Mouse (Mus musculus): ENCODE data around the gene Acp7. TPM values are rescaled to one million over a fixed set of nuclear protein-coding genes. Genes with fewer than 3 reads are reported as not detected.

Acp7 gene
- total RNA-seq, 2 experiments from 2014 or later: not detected

DNA sequence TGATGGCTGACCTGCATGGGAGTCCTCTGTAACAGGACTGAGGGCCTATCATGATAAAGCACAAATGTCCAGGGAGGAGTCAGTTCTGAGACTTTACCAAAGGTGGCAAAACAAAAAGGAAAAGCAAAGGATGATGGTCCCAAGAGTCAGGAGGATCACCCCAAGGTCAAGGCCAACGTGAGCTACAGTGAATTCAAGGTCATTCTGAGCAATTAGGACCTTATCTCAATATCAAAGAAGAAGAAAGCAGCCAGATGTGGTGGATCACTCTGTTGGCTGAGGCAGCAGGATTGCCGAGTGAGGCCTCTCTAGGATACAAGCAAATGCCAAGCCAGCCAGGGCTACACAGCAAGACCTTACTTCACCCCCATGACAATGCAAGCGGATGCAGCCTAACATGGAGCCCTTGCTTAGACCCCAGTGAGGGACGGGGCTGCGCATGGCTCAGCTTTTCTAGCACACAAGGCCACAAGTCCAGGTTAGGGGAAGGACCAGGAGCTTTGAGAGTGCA is 52.5 kb downstream of the Acp7 start:
- intact Hi-C loops (cut with DNase I): no loop called here
- DNase-seq: no peak

DNA sequence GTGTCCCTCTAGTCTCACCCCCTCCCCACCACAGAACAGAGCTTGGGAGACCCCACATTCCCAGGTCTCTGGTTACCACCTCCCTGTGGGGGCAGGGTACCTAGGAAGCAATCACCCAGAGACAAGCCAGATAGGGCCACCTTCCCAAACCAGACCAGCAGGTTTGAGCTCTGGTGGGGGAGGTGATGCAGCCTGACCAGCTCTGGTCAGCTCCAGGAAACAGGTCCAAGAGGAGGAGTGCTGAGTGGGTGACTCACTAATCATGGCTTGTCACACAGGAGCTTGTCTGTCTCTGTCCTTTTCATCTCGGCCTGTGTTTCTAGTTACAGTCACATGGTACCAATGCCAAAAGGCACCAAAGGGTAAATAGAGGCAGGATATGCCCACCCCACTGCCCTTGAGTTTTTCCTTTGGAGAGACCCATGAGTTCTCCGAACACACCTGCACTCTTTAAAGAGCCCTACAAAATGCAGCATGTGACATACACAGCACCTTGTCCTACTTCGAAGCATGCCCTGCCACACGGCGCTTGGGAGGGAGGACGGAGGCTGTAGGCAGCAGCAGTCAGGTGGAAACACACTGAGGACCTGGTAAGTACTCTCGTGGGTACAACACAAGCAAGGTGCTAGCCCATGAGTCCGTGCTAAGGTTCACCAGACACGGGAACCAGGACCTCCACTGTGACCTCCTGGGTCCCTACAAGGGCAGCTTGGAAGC is 53.1 kb downstream of the Acp7 start:
- intact Hi-C loops (cut with DNase I): no loop called here
- DNase-seq: no peak

DNA sequence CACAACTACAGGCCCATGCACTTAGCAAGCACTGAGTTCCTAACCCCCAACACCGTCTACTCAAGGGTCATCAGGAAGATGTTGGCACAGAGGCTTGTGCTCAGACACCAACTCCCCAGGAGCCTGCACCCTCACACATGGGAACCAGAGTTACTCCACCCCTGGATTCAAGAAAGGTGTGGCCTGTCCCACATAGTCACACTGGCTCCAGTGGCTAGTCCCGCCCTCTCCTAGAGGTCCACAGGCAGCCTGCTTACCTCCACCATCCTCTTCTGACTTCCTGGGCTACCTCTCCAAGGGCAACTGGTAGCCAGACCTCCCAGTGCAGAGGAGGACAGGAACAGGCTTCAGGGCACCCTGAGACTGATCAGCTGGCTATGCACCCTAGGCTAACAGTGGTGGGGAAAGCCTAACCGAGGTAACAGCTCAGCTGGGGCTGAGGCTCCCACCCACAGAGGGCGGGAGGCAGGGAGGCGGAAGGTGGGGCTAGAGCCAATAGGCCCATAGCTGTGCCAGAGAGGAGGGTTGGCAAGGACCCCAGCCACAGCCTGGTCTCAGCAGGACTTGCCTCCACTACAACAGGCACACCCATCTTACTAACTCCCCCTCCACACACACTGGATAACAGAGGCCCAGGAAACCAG is 54.7 kb downstream of the Acp7 start:
- peak; percentile 56 to 67 for DNase-seq
- intact Hi-C loops (cut with DNase I): no loop called here

DNA sequence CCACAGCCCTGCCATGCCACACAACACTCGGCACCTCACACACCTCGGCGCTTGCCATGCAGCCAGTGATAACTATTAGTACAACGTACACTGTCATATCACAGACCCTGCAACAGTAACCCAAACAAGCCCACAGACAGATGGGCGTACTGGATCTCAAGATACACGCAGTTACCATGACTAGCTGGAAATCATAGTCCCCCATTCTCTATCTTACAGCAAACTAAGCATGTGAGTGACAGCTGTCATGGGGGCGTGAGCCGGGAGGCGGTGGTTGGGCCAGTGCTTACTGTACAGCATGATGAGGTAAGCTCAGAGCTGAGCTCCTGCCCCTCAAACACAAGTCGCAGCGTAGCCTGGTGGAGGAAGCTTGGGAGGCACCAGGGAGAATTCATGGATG is 55.5 kb downstream of the Acp7 start:
- no peak for DNase-seq

DNA sequence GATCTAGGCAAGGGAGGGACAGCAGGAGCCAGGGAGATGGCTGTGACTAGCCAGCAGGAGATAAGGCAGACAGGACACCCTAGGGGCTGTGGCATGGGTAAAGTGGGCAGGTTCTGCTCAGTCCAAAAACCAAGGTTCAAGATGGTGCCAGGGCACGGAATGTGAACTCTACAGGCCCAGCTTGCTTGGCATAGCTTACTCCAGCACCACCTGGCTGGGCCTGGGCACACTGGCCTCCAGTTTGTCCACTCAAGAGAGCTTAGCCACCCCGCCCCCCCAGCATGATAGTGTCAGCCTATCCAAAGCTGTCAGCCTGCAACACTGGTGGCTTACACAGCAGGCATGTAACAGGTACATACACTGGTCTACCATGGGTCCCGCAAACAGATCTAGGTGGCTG is 57.9 kb downstream of the Acp7 start:
- intact Hi-C loops (cut with DNase I): no loop called here

More for the DNA sequence above, 55.5 kb downstream of the Acp7 start:
- intact Hi-C loops (cut with DNase I): no loop called here

DNA sequence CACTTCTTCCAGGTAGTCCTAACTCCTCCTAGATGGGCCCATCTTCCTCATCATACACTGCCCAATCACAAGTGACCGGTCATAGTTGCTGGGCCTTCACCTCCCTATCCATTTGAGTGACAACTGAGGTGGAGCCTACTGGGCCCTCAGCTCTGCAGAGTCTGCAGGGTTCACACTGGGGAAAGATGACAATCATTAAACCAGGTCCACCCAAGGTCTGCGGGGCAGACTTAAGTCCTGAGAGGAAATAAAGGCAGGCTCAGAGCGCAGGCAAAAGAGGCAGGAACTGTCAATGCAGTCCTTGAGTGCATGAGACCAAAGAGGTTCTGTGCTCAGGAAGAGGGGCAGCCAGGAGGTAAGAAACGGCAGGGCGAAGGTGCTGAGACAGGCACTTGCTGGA is 58.4 kb downstream of the Acp7 start:
- no peak for DNase-seq
- intact Hi-C loops (cut with DNase I): no loop called here

More for the DNA sequence above, 57.9 kb downstream of the Acp7 start:
- DNase-seq: no peak

DNA sequence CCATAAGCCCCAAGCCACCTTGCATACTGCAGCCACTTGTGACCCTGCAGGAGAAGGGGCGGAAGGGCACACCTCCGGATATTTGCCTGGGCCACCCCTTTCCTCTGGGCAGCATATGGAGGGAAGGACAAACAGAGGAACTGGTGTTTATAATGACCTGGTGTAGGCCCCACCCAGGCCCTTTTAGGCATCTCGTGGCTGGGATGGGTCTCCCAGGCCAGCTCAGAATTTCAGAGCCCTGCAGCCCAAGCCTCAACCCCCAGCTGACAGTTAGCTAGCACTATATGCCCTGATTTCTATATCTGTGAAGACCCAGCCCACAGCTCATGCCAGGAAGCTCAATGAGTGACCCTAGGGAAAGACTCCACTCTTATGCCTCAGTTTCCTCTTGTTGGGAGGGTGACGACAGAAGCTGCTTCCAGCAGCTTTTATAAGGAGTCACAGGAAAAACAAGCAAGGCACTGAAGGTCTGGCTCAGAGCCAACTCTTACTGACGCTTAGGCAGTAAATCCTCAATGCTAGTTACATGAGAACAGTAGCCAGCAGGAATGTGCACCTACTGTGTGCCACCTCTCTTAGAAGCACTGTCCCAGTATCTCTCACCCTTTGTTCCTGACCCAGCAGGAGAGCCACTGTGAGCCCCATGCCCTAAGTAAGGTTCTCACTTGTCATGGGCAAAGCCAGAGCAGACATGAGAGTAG is 60.0 kb downstream of the Acp7 start:
- DNase-seq: no peak
- intact Hi-C loops (cut with DNase I): loop anchor here (2.0 kb wide), 1 partner anchor 16 kb away; no protein-coding TSS in a partner anchor

DNA sequence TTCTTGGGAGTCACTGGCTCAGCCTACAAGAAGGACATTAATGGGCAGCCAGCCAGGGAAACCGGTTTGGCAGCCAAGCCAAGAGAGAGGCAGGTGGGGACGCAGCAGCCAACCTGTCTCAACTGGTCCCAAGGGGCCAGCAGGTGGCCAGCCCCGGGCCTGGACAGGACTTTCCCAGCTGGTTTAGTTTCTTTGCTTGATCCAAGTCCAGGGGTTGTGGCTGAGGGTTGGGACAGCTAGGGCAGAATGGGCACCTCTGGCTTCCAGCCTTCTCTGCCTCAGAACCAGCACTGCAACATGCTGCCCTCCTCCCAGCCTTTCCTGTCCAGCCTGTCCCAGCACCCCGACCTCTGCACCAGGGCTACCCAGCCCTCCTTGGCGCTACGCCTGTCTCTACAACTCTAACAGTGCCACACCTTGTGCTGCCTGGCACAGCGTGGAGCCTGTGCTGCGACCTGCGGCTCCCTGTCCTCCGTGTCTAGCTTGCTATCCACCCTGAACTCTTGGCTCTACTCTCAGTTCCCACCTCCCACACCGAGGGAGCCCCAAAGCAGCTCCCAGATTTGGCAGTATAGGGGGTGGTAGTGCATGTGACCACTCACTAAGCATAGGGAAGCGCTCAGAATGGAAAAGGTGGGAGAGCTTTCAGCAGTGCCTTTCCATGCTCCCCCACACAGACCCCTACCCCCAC is 60.7 kb downstream of the Acp7 start:
- intact Hi-C loops (cut with DNase I): loop anchor here (2.0 kb wide), 1 partner anchor 16 kb away; no protein-coding TSS in a partner anchor
- DNase-seq: peak in 1 of 2 experiments; percentile 45

DNA sequence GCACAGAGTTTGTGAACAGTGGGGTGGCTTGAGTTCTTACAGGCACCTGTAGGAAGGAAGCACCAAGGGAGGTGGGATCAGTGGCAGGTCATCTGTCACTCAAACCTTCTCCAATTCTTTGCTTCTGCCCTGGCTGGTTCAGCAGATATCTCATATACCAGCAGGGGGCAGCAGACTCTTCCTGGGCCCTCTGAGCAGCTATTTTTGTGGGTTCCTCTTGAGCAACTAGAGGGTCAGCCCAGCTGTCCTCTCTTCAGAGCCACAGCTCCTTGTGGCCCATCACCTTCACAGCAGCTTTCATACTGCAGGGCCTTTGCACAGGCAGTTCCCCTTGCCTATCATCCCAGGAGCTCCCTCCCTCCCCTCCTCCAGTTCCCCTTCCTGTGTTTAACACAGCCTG is 62.9 kb downstream of the Acp7 start:
- intact Hi-C loops (cut with DNase I): loop anchor here (1.0 to 5.0 kb wide), 2 partner anchors 33 to 159 kb away; no protein-coding TSS in a partner anchor

DNA sequence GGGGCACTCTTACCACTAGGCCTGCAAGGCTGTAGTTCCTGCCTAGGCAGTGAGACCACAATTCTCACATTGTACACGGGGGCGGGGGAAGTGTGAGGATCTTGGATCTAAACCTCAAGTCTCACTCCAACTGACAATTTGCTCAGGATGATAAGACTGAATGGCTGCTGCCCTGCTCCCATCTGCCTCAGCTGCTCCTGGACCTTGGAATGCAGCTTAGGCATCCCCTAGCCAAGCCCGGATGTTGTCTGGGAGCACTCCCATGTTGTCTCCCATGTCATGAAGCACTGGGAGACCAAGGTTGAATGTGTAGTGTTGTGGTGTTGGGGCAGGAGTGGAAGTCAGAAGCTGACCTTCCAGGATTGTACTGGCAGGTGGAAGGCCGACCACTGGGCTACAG is 63.6 kb downstream of the Acp7 start:
- intact Hi-C loops (cut with DNase I): loop anchor here (5.0 kb wide), 1 partner anchor 160 kb away; no protein-coding TSS in a partner anchor
- no peak for DNase-seq

More for the DNA sequence above, 62.9 kb downstream of the Acp7 start:
- peak; percentile 72 to 74 for DNase-seq

DNA sequence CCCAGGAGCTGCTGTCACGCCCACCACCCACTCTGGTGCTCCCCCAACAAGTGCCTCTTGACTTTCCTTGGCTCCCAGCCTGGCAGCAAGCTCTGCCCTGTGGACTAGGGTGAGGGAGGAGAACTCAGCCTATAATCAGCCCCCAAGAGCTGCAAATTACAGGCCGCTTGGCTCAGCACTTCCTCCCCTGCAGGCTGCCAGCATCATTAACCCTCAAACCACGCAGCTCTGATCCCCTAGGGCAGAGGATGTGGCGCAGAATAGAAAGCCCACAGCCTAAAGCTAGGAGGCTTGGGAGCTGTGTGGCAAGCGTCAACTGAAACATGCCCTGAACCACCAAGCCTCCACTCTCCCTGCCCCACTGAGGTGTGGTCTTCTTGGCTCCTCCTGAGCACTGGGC is 65.7 kb downstream of the Acp7 start:
- DNase-seq: no peak
- intact Hi-C loops (cut with DNase I): loop anchor here (5.0 kb wide), 1 partner anchor 162 kb away; no protein-coding TSS in a partner anchor

DNA sequence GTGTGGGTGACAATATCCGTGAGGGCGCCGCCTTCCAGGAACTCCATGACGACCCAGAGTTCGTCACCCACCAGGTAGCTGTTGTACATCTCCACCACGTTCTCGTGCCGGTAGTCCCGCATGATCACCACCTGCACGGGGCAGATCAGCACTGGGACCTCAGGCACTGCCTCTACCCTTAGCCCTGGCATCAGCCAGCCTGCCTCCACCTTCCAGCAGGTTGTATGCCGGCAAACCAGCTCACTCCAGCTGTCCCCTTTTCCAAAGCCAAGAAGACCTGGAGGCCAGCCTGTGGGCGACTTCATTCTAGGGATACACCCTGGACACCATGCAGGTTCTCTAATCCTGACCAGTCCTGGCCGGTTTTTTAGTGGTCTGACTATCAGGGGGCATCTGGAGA is 68.2 kb downstream of the Acp7 start:
- DNase-seq: no peak
- intact Hi-C loops (cut with DNase I): no loop called here

DNA sequence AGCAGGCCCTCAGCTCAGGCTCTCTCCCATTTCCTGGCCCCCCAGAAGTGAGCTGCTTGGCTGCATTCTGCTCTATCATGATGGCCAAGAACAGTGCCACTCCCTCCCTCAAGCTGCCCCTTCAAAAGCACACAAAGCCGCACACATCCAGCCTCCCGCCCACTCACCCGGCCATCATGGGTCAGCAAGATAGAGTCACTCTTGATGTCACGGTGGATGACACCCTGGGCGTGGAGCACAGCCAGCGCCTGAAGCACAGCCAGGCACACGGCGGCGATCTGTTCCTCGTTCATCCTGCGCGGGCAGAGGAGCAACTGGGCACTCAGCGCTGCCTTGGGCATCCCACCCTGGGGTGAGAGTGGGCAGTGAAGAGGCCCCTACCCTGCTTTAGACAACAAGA is 68.8 kb downstream of the Acp7 start:
- intact Hi-C loops (cut with DNase I): no loop called here
- DNase-seq: no peak

DNA sequence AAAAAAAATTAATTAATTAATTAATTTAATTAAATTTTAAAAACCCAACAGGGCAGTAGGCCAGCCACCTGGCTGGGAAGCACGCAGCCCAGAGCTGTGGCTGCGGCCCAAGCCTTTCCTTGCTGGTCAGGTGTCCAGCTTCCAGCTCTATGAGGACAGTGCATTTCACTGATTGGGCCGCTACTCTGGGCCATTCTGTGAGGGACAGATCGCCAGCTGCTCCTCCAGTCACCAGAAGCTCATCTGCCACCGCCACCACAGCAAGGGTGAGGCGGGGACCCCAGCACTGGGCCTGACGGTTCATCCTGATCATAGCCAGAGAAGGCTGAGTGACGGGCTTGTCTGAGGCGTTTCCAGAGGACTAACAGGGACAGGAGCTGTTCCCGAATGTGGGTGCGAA is 69.2 kb downstream of the Acp7 start:
- intact Hi-C loops (cut with DNase I): no loop called here

DNA sequence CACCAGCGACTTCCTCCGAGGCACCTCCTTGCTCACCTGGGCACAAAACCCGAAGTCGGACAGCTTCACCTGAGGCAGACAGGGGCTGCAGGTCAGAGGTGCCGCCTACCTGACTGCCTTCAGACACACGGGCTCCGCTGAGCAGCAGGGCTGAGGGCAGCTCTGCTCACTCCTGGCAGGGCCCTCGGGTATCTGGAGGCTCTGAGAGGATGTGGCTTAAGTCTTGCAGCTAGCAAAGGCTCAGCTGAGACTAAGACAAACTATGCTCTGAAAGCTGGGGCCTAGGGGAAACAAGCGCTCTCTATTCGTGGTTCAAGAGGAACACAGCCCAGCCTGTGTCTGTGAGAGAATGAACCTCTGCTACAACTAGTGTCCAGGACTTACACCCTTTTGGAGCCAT is 70.3 kb downstream of the Acp7 start:
- intact Hi-C loops (cut with DNase I): no loop called here
- no peak for DNase-seq

More for the DNA sequence above, 69.2 kb downstream of the Acp7 start:
- DNase-seq: no peak

DNA sequence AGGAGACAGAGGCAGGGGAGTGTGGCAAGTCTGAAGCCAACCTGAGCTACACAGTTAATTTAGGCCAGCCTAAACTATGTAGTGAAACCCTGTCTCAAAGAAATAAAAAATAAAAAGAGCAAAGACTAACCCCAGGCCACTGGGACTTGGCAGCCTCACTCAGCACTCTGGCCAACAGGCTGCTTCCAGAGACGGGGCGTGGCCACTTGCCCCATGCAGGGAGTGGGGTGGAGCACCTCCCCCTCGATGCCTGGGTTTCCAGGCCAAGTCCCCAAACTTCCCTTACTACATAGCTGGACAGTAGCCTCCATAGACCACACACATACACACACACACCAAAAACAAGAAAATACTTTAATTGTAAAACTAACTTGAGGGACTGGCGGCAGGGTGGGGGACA is 72.6 kb downstream of the Acp7 start:
- DNase-seq: peak; percentile 50 to 52

DNA sequence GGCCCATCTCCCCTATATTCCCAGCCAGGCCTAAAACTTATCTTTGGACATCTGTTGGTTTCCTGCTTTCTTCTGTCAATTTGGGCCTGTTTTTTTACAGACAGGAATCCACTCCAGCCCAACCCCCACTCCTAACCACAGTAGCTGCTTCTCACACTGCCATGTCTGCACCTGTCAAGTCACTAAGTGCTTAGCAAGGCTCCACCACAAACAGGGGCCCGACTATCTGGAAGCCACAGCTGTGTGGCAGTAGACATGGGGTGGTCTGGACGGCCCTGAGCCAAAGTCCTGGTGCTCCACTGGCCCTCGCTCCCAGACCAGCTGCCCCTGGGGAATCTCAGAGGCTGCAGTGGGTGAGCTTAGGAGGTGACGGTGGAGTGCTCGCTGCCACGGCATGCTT is 73.4 kb downstream of the Acp7 start:
- DNase-seq: no peak
- intact Hi-C loops (cut with DNase I): no loop called here

More for the DNA sequence above, 72.6 kb downstream of the Acp7 start:
- intact Hi-C loops (cut with DNase I): no loop called here

Measured in heart, postnatal 36 days (tissue).